Mouse (Mus musculus) CD4-positive, CD25-positive, alpha-beta regulatory T cell (primary cell): ENCODE measurements around the gene Vrk2. TPM values are rescaled to one million over a fixed set of nuclear protein-coding genes. Genes with fewer than 3 reads are reported as not detected.

Source experiments
- polyA plus RNA-seq: library from polyadenylated mRNA; unstranded; fragments of 100-300 nt; shearing (Covaris generic); gene quantifications from one replicate; pipeline ENCODE4 v1.2.1, GENCODE M21; 2017

The Vrk2 gene
- 42.5 TPM for polyA plus RNA-seq

GRCm38 (mm10) chr11:26593061-26594059 is at the start of gene Vrk2, which contains the start of gene Gm6899:
Vrk2 (minus strand) TSS chr11:26593999.
Gm6899 (plus strand) TSS chr11:26593241.

Other genes starting within 250 kb of the Vrk2 start
- 26.1 TPM for gene Fancl, start 207.9 kb downstream of the Vrk2 start, polyA plus RNA-seq
- gene Gm6899, start 758 bp downstream of the Vrk2 start, polyA plus RNA-seq, result 0.87 TPM